Mouse (Mus musculus): ENCODE measurements around the gene Ly6g5c.

GRCm38 (mm10) chr17:35104079-35104478 is 4.0 kb upstream of the Ly6g5c start:
- no peak for TF ChIP-seq CTCF (IDR thresholded peaks at IDR 0.05; ENCODE audit: low read depth, low read length)
- no peak for TF ChIP-seq POLR2A (IDR thresholded peaks at IDR 0.05; ENCODE audit: borderline replicate concordance, low read depth, low read length)
